Mouse (Mus musculus) common myeloid progenitor, adult 5-6 weeks (primary cell): ENCODE data around the gene Dennd5a. TPM values are rescaled to one million over a fixed set of nuclear protein-coding genes. Genes with fewer than 3 reads are reported as not detected.

Experiments used
- ATAC-seq: replicated peaks from 2 replicates; pipeline ENCODE4 v1.8.0; 2016; ENCODE audit warnings: low read depth, mild to moderate bottlenecking, moderate TSS enrichment, inconsistent platforms; ENCODE audit not compliant: poor library complexity, severe bottlenecking
- total RNA-seq: library from RNA; stranded (forward); fragments of 200-1000, 187-1606 nt; gene quantifications from 2 replicates; pipeline ENCODE4 v1.2.3, GENCODE M21; 2017

Gene Dennd5a
- total RNA-seq, 1 experiment from 2014 or later, result 77.4 TPM

- no peak for ATAC-seq
Observed at GRCm38 (mm10) chr7:109849750-109850434, 110.4 kb downstream of the Dennd5a start.

- ATAC-seq, result no peak
Observed at GRCm38 (mm10) chr7:109848867-109849733, 111.2 kb downstream of the Dennd5a start.

- no peak for ATAC-seq
Observed at GRCm38 (mm10) chr7:109844100-109844499, 116.2 kb downstream of the Dennd5a start.

Other genes starting within 250 kb of the Dennd5a start
- not detected in 2 replicates for gene BC051019, start 236.6 kb downstream of the Dennd5a start, total RNA-seq
- gene Ascl3, start 228.7 kb downstream of the Dennd5a start, total RNA-seq, result not detected in 2 replicates
- gene Tmem9b, start 207.6 kb downstream of the Dennd5a start, total RNA-seq, result 11.0 and 21.5 TPM in 2 replicates
- 0.41 and 0.44 TPM in 2 replicates for gene Nrip3, start 178.4 kb downstream of the Dennd5a start, total RNA-seq
- gene Scube2, start 94.8 kb downstream of the Dennd5a start, total RNA-seq, result not detected in 2 replicates
- gene Tmem41b, start 26.5 kb upstream of the Dennd5a start, total RNA-seq, result 26.0 and 33.6 TPM in 2 replicates
- 253 and 293 TPM in 2 replicates for gene Ipo7, start 57.8 kb upstream of the Dennd5a start, total RNA-seq
- 27.2 and 33.7 TPM in 2 replicates for gene Zfp143, start 100.7 kb upstream of the Dennd5a start, total RNA-seq
- gene Wee1, start 161.6 kb upstream of the Dennd5a start, total RNA-seq, result 37.1 and 52.5 TPM in 2 replicates